Mouse (Mus musculus) midbrain, embryonic 12.5 days (tissue): Measurements from ENCODE around the gene Rab40c. TPM values are rescaled to one million over a fixed set of nuclear protein-coding genes. Genes with fewer than 3 reads are reported as not detected.

Source experiments
- ATAC-seq: fragments of 200-750 bp; cut with Nextera tagmentation; 2 replicates; pipeline ENCODE4 v1.8.0; 2017; ENCODE audit warnings: low read depth, moderate TSS enrichment, moderate library complexity; ENCODE audit not compliant: low FRiP score
- H3K27ac ChIP-seq: fragments of 300-500 bp; sonication (generic); replicated peaks from 2 replicates; pipeline ENCODE4 v1.5.1; 2016; ENCODE audit warnings: mild to moderate bottlenecking
- H3K27me3 ChIP-seq: fragments of 300-500 bp; sonication (generic); 2 replicates; pipeline ENCODE4 v1.6.1; 2016; ENCODE audit warnings: mild to moderate bottlenecking
- H3K36me3 ChIP-seq: fragments of 300-500 bp; sonication (generic); 2 replicates; pipeline ENCODE4 v1.6.1; 2016
- H3K4me1 ChIP-seq: fragments of 300-500 bp; sonication (generic); 2 replicates; pipeline ENCODE4 v1.6.1; 2016
- H3K4me2 ChIP-seq: fragments of 300-500 bp; sonication (generic); replicated peaks from 2 replicates; pipeline ENCODE4 v1.6.1; 2016; ENCODE audit warnings: mild to moderate bottlenecking, moderate library complexity
- H3K4me3 ChIP-seq: fragments of 300-500 bp; sonication (generic); 2 replicates; pipeline ENCODE4 v1.5.1; 2016; ENCODE audit warnings: mild to moderate bottlenecking
- H3K9ac ChIP-seq: fragments of 300-500 bp; sonication (generic); replicated peaks from 2 replicates; pipeline ENCODE4 v1.6.1; 2016; ENCODE audit warnings: mild to moderate bottlenecking, moderate library complexity
- H3K9me3 ChIP-seq: fragments of 300-500 bp; sonication (generic); 2 replicates; pipeline ENCODE4 v1.6.1; 2016; ENCODE audit warnings: mild to moderate bottlenecking
- WGBS: fragments of 180-500 bp; shearing (Covaris S2); methylation state at CpG from one replicate; pipeline ENCODE4 v1.1.7; 2016; 5-methylcytosine and 5-hydroxymethylcytosine counted together
- polyA plus RNA-seq: library from polyadenylated mRNA; unstranded; fragments of >200 nt; fragmentation: Nextera tagmentation; extraction: Ambion mirVana; gene quantifications from 2 replicates; pipeline ENCODE4 v1.2.1, GENCODE M21; 2016

The Rab40c gene
- polyA plus RNA-seq, 1 experiment from 2014 or later: 38.8 TPM

DNA sequence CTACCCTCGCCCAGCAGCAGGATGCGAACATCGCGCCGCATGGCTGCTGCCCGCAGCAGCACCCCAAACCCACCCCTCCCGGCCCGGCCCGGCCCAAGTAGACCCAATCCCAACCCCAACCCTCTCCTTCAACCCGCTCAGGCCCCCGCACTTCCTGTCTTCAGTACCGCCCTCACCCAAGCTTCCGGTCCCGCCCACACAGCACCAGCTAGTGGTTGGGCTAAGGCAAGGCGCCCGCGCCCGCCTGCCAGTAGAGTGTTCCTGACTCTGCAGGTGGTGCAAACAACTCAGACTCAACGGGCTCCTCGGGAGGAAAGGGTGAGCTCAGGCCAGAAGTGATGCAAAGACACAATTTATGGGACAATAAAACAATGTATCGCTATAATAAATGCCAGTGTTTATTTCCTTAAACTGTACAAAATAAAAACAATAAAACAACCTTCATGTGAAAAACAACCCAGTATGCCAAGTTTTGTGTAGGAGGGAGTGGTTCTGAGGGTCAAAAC, 75.1 kb downstream of the Rab40c start, which contains the start of gene Rhot2:
Rhot2 (minus strand) TSS at position 456 of the 506 bp plus-strand sequence.
- Histone ChIP-seq H3K4me1 (peaks cover 19% of the 10 kb centered on the region), H3K27ac (peak within 1 kb of the TSS; percentile 60), H3K4me2 (peak within 1 kb of the TSS; percentile 89), H3K9ac (peak within 1 kb of the TSS; percentile 84), H3K9me3 (no peaks in the 10 kb centered on the region), H3K36me3 (peaks cover 53% of the 10 kb centered on the region), H3K27me3 (no peaks in the 10 kb centered on the region), H3K4me3 (peak within 1 kb of the TSS; percentile 88)
- 3% methylated on average over 19 of the region's 21 CpGs for WGBS
- peak; percentile 90 for ATAC-seq

DNA sequence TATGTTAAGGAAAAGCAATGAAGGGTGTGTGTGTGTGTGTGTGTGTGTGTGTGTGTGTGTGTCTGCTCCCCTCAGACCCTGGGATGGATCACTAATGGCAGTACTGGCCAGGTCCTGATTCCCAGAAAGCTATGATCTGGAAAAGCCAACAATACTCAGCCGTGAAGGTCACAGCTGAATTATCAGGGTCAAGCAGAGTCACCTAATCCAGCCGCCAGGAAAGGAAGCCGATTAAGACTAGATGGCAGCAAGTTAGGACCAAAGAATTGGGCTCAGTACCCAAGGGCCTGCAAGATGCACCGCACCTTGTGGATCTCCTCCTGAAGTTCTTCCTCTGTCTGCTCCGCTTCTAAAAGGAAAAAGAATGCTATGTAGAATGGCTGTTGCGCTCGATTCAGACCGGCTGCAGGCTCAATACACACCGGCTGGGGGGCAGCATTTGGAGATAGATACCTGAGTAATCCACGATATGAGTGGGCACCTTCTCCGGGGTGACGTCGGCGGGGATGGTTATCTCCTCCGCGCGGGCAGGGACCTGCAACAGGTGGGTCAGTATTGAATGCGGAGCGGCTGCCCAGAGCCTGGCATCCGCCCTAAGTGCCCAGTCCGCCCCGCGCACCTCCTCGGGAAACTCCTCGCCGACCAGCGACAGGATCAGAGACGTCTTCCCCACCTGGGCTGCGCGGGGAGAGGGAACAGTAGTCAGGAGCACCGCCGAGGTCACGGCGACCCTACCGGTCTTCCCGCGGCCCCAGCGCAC, 75.7 kb downstream of the Rab40c start:
- no peak; the same call in 1 of the 2 replicates for ATAC-seq
- Histone ChIP-seq H3K9me3 (no peaks in the 10 kb centered on the region), H3K4me3 (peak overlapping the region; percentile 88), H3K36me3 (peaks cover 59% of the 10 kb centered on the region), H3K4me2 (peak overlapping the region; percentile 89), H3K4me1 (peaks cover 20% of the 10 kb centered on the region), H3K9ac (peak overlapping the region; percentile 84), H3K27ac (peak overlapping the region; percentile 60), H3K27me3 (no peaks in the 10 kb centered on the region)
- WGBS: 3% methylated on average over 36 of the region's 38 CpGs

DNA sequence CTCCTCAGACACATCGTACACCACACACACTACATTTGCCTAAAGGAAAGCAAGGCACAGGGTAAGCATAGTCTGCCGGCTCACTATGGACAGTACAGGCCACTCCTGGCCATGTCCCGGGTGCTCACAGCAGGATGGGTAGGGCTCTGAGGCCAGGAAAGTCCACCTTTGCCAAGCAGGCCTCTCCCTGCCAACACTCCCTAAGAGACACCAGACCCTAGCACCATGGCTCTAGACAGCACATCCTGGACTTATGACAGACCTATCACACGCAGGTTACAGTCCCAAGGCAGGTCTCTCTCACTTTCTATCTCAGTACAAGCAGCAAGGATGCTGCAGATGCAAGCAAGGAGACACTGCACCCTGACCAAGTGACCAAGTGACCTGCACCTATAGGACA, 76.4 kb downstream of the Rab40c start:
- WGBS: 93% methylated on average over 4 of the region's 4 CpGs
- H3K4me3 ChIP-seq: peak overlapping the region; percentile 88
- peaks cover 23% of the 10 kb centered on the region for H3K4me1 ChIP-seq
- no peak for ATAC-seq
- H3K9ac ChIP-seq: peak overlapping the region; percentile 84
- H3K27ac ChIP-seq: no peak overlapping the region
- no peaks in the 10 kb centered on the region for H3K27me3 ChIP-seq
- peaks cover 58% of the 10 kb centered on the region for H3K36me3 ChIP-seq
- H3K4me2 ChIP-seq: peak overlapping the region; percentile 89
- no peaks in the 10 kb centered on the region for H3K9me3 ChIP-seq

DNA sequence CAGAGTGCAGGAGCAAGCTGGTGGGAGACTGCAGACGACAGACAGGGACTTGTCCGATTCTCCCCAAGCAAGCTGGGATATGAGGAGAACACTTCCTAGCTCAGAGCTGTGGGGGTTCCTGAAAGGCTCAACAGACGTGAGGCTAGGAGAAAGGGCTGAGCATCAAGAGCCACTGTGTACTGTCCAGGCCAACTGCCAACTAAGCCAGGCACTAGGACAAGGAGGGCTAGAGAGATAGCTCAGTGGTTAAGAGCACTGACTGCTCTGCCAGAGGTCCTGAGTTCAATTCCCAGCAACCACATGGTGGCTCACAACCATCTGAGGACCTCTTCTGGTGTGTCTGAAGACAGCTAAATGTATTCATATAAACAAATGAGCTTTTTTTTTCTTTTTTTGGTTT, 77.0 kb downstream of the Rab40c start:
- peaks cover 29% of the 10 kb centered on the region for H3K4me1 ChIP-seq
- no peak overlapping the region for H3K4me2 ChIP-seq
- H3K36me3 ChIP-seq: peaks cover 54% of the 10 kb centered on the region
- no peak overlapping the region for H3K27ac ChIP-seq
- H3K9ac ChIP-seq: no peak overlapping the region
- H3K4me3 ChIP-seq: no peak overlapping the region
- no peaks in the 10 kb centered on the region for H3K9me3 ChIP-seq
- WGBS: 85% methylated on average over 3 of the region's 3 CpGs
- no peak for ATAC-seq
- no peaks in the 10 kb centered on the region for H3K27me3 ChIP-seq

DNA sequence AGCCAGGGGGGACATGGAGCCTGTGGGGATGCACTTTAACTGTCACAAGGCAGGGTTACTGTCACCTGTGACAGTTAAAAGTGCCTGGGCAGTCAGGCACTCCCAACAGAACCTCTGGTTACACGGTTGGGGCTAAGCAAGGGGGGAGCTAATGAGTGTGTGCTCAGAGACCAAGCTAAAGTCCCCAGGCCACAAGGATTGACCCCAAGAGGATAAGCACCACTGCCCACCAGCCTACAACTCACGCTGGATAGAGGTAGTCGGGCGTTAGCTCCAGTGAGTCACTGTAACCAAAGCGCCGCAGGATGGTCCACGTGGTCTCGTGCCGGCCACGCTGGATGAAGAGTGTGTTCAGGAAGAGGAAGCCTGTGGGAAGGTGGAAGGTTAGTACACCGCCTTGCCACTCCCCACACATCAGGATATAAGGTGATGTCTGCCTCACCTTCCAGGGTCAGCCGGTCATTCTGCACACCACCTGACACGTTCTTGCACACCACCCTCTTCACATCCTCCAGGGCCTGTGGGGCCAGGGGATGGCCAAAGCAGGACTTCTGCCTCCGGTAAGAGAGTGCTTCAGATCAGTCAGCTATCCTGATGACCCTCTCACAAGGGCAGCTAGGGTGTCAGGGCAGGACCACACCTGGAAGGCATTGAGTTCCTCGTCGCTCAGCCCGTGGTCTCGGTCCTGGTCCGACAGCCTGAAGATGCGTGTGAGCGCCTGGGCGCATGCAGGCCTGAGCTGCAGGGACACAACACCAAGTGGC, 78.2 kb downstream of the Rab40c start, which contains the start of gene Gm20683:
Gm20683 (minus strand) TSS at position 647 of the 764 bp plus-strand sequence.
- H3K36me3 ChIP-seq: peaks cover 52% of the 10 kb centered on the region
- WGBS: 98% methylated on average over 22 of the region's 22 CpGs

DNA sequence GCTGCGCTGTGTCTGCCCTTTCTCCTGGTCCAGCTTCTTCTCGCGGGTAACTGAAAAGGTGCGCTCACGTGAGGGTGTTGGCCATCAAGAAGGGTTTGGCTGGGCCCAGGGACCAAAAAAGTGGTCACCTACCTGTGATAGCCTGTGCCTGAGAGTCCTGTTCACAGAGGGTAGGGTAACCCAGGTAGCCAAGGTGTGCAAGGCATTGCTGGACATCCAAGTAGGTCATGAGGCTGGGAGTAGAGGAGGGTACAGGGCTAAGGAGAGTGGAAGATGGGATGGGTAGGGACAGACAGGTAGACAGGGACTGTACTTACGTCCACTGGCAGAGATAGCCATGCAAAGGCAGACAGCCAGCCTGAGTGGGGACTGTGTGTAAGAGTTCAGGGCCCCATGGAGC, 79.0 kb downstream of the Rab40c start:
- H3K27ac ChIP-seq: no peak overlapping the region
- 92% methylated on average over 6 of the region's 6 CpGs for WGBS
- H3K4me2 ChIP-seq: no peak overlapping the region
- H3K9ac ChIP-seq: no peak overlapping the region
- no peaks in the 10 kb centered on the region for H3K9me3 ChIP-seq
- H3K4me3 ChIP-seq: no peak overlapping the region
- H3K36me3 ChIP-seq: peaks cover 45% of the 10 kb centered on the region
- H3K4me1 ChIP-seq: peaks cover 49% of the 10 kb centered on the region
- no peaks in the 10 kb centered on the region for H3K27me3 ChIP-seq
- no peak for ATAC-seq

More for the DNA sequence above, 78.2 kb downstream of the Rab40c start, which contains the start of gene Gm20683:
- H3K9me3 ChIP-seq: no peaks in the 10 kb centered on the region
- no peak within 1 kb of the TSS for H3K9ac ChIP-seq
- no peak within 1 kb of the TSS for H3K27ac ChIP-seq
- no peak for ATAC-seq
- peaks cover 41% of the 10 kb centered on the region for H3K4me1 ChIP-seq
- H3K27me3 ChIP-seq: no peaks in the 10 kb centered on the region
- no peak within 1 kb of the TSS for H3K4me3 ChIP-seq
- no peak within 1 kb of the TSS for H3K4me2 ChIP-seq

- Histone ChIP-seq H3K4me1 (peaks cover 53% of the 10 kb centered on the region), H3K36me3 (peaks cover 48% of the 10 kb centered on the region), H3K4me2 (no peak overlapping the region), H3K9ac (no peak overlapping the region), H3K4me3 (no peak overlapping the region), H3K27ac (no peak overlapping the region), H3K27me3 (no peaks in the 10 kb centered on the region), H3K9me3 (no peaks in the 10 kb centered on the region)
- no peak for ATAC-seq
- WGBS: 85% methylated on average over 14 of the region's 14 CpGs
Observed at GRCm38 (mm10) chr17:25839455-25840235, 79.9 kb downstream of the Rab40c start.

- WGBS: 90% methylated on average over 4 of the region's 4 CpGs
- H3K4me1 ChIP-seq: peaks cover 57% of the 10 kb centered on the region
- H3K9me3 ChIP-seq: no peaks in the 10 kb centered on the region
- H3K4me3 ChIP-seq: no peak overlapping the region
- peaks cover 48% of the 10 kb centered on the region for H3K36me3 ChIP-seq
- H3K4me2 ChIP-seq: no peak overlapping the region
- H3K9ac ChIP-seq: no peak overlapping the region
- no peak overlapping the region for H3K27ac ChIP-seq
- H3K27me3 ChIP-seq: no peaks in the 10 kb centered on the region
- no peak for ATAC-seq
Observed at GRCm38 (mm10) chr17:25838904-25839303, 80.6 kb downstream of the Rab40c start.

DNA sequence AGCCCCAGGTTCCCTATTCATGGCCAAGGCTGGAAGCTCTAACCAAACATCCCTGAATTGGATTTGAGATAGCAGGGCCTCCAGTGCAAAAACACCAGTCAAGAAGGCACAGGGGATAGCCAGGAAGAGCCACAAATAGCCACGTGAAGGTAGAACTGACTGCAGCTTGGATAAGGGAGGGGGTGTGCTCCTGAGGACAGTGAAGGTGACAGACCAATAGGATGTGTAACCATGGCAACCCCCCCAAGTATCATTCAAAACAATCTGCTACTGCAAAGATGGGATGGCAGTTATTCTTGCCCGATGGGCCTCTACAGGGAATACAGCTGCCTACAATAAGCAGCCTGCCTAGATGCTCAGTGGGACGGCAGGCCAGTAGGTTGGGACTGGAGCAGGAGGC, 82.0 kb downstream of the Rab40c start:
- H3K4me3 ChIP-seq: peak overlapping the region; percentile 39; the same call in 1 of the 2 replicates
- H3K9ac ChIP-seq: peak overlapping the region; percentile 65; the same call in 1 of the 2 replicates
- H3K27me3 ChIP-seq: no peaks in the 10 kb centered on the region
- peaks cover 53% of the 10 kb centered on the region for H3K4me1 ChIP-seq
- peak overlapping the region; percentile 65 for H3K4me2 ChIP-seq
- H3K36me3 ChIP-seq: peaks cover 47% of the 10 kb centered on the region
- no peak for ATAC-seq
- H3K9me3 ChIP-seq: no peaks in the 10 kb centered on the region
- H3K27ac ChIP-seq: peak overlapping the region; percentile 67
- 23% methylated on average over 3 of the region's 3 CpGs for WGBS

DNA sequence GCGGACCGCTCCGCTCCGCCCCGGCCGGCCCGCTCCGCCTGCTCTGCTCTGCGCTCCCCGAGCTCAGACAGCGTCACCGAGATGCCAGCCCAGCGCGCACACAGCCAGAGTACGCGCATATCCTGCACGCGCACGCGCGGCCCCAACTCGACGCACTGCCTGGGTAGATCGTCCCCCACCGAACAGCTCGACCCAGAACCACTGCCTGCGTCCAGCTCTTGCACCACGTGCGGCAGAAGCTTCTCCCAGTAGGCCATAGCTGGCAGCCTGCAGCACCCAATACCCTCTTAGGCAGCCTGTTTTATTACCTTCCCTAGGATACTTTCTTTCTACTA, 82.5 kb downstream of the Rab40c start, which contains the start of gene Rhbdl1:
Rhbdl1 (minus strand) TSS at position 220 of the 335 bp plus-strand sequence.
- WGBS: under 1% methylated on average over 22 of the region's 29 CpGs
- Histone ChIP-seq H3K9ac (peak within 1 kb of the TSS; percentile 65), H3K4me1 (peaks cover 55% of the 10 kb centered on the region), H3K9me3 (no peaks in the 10 kb centered on the region), H3K4me2 (peak within 1 kb of the TSS; percentile 65), H3K36me3 (peaks cover 42% of the 10 kb centered on the region), H3K27ac (peak within 1 kb of the TSS; percentile 67), H3K27me3 (no peaks in the 10 kb centered on the region), H3K4me3 (peak within 1 kb of the TSS; percentile 39)
- ATAC-seq: peak; percentile 20; the same call in 1 of the 2 replicates

DNA sequence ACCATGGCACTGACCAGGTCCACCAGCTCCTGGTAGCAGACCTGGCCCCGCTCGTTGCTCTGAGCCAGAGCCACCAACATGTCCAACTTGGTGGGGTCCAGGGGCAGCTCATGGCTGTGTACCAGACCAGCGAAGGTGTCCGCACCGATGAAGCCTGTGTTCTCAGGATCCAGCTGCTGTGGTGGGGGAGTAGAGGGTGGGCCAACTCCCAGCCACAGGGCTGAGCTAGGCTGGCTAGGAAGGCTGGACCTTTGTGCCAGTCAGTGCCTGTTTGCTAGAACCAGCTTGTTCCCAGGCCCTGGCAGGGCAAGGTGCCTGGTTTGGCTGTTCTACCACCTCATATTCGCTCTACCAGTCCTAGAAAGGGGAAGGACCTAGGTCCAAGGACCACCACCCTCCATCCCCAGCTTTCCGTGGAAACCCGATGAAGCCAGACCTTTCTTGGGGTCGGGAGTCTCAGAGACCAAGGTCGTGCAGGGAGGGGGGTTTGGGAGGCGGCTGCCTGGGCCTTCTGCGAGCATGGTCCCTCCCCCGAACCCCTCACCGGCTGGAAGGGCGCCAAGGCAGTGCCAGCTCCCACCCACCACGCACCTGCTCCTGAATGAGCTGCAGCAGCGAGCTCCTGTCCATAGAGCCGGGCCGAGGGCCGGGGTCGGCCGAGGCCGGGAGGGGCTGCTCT, 83.0 kb downstream of the Rab40c start:
- no peak for ATAC-seq
- peaks cover 60% of the 10 kb centered on the region for H3K4me1 ChIP-seq

More for the DNA sequence above, 83.0 kb downstream of the Rab40c start:
- peak overlapping the region; percentile 65 for H3K4me2 ChIP-seq
- peaks cover 39% of the 10 kb centered on the region for H3K36me3 ChIP-seq
- H3K4me3 ChIP-seq: peak overlapping the region; percentile 39
- H3K27ac ChIP-seq: peak overlapping the region; percentile 67
- 24% methylated on average over 21 of the region's 23 CpGs for WGBS
- H3K9me3 ChIP-seq: no peaks in the 10 kb centered on the region
- no peaks in the 10 kb centered on the region for H3K27me3 ChIP-seq
- peak overlapping the region; percentile 65 for H3K9ac ChIP-seq
